Mouse (Mus musculus) small intestine, adult 2 months (tissue): ENCODE measurements around the gene Ccdc34. TPM values are rescaled to one million over a fixed set of nuclear protein-coding genes. Genes with fewer than 3 reads are reported as not detected.

Source experiments
- H3K27ac ChIP-seq: fragments of 200-500 bp; 2 replicates; pipeline ENCODE4 v1.5.1; 2012; ENCODE audit warnings: low read depth, low read length, control low read depth, inconsistent platforms; ENCODE audit not compliant: insufficient read depth
- H3K27me3 ChIP-seq: fragments of 200-500 bp; 2 replicates; pipeline ENCODE4 v1.6.1; 2012; ENCODE audit warnings: mild to moderate bottlenecking, moderate library complexity, low read length, inconsistent platforms; ENCODE audit not compliant: control insufficient read depth, insufficient read depth
- H3K36me3 ChIP-seq: fragments of 200-500 bp; 2 replicates; pipeline ENCODE4 v1.6.1; 2012; ENCODE audit warnings: mild to moderate bottlenecking, low read length, control low read depth, inconsistent platforms; ENCODE audit not compliant: control insufficient read depth, insufficient read depth
- H3K4me1 ChIP-seq: fragments of 200-500 bp; 2 replicates; pipeline ENCODE4 v1.6.1; 2012; ENCODE audit warnings: low read length, inconsistent platforms, mixed read lengths; ENCODE audit not compliant: control insufficient read depth, insufficient read depth, insufficient read length
- H3K4me3 ChIP-seq: fragments of 200-500 bp; 2 replicates; pipeline ENCODE4 v1.5.1; 2012; ENCODE audit warnings: low read depth, mild to moderate bottlenecking, control low read depth, inconsistent platforms, low read length, moderate library complexity
- CTCF ChIP-seq: fragments of 200-500 bp; IDR thresholded peaks from 2 replicates; pipeline ENCODE4 v1.5.1; 2012; ENCODE audit warnings: low read depth, mild to moderate bottlenecking, control low read depth, inconsistent platforms, low read length, moderate library complexity, mixed read lengths; ENCODE audit not compliant: insufficient replicate concordance, insufficient read length; ENCODE audit errors: extremely low read depth
- POLR2A ChIP-seq: fragments of 200-500 bp; IDR thresholded peaks from 2 replicates; pipeline ENCODE4 v1.6.1; 2012; ENCODE audit warnings: low read depth, mild to moderate bottlenecking, control low read depth, inconsistent platforms, low read length, moderate library complexity
- whole genome bisulfite sequencing: fragments of 180-500 bp; shearing (Covaris S2); methylation state at CpG from one replicate; pipeline ENCODE4 v1.1.7; 2018; 5-methylcytosine and 5-hydroxymethylcytosine counted together
- polyA plus RNA-seq: library from polyadenylated mRNA; depleted of rRNA; stranded (reverse); fragments of >200 nt; gene quantifications from 2 replicates; pipeline ENCODE4 v1.2.3, GENCODE M21; 2012; rRNA removed

Gene Ccdc34
- polyA plus RNA-seq: 6.2 and 10.2 TPM in 2 replicates

GRCm38 (mm10) chr2:110017616-110018505, at the start of gene Ccdc34:
Gene Ccdc34 (plus strand): TSS chr2:110017817.
- Histone ChIP-seq H3K36me3 (peaks cover 7% of the 10 kb centered on the region), H3K27me3 (no peaks in the 10 kb centered on the region), H3K4me1 (no peaks in the 10 kb centered on the region; the same call in 1 of the 2 replicates), H3K4me3 (peak within 1 kb of the TSS; percentile 95), H3K27ac (0 out of 2 replicates have a peak within 1 kb of the TSS, but pooled peaks have one; percentile 23)
- no peak for TF ChIP-seq CTCF
- peak; percentile 51; the same call in 1 of the 2 replicates for TF ChIP-seq POLR2A
- under 1% methylated on average over 55 of the region's 55 CpGs for WGBS

DNA sequence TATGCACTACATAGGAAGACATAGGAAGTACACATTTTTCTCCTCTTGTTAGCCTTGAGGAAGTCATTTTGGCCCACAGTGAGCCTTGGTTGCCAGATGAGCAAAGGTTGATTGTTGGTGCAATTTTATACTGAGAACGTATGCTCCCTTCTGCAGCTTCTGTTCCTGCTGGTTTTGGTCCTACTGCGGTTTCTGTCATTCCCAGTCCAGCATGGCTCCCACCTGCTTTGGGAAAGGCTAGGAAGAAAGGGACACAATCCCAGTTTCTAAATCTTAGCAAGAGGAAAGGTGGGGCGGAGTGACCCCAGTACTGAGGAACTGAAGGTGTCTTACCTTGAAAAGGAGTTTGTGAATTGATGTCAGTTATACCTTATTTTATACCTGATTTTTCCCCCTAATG, 48.2 kb upstream of the Ccdc34 start:
- TF ChIP-seq POLR2A (no peak), CTCF (no peak)
- 44% methylated on average over 3 of the region's 3 CpGs for WGBS
- H3K4me1 ChIP-seq: peaks cover 8% of the 10 kb centered on the region; the same call in 1 of the 2 replicates
- peak overlapping the region; percentile 23 for H3K27ac ChIP-seq
- 0 out of 2 replicates have a peak, but pooled peaks cover 3% of the 10 kb centered on the region for H3K36me3 ChIP-seq
- no peaks in the 10 kb centered on the region for H3K27me3 ChIP-seq
- H3K4me3 ChIP-seq: no peak overlapping the region

DNA sequence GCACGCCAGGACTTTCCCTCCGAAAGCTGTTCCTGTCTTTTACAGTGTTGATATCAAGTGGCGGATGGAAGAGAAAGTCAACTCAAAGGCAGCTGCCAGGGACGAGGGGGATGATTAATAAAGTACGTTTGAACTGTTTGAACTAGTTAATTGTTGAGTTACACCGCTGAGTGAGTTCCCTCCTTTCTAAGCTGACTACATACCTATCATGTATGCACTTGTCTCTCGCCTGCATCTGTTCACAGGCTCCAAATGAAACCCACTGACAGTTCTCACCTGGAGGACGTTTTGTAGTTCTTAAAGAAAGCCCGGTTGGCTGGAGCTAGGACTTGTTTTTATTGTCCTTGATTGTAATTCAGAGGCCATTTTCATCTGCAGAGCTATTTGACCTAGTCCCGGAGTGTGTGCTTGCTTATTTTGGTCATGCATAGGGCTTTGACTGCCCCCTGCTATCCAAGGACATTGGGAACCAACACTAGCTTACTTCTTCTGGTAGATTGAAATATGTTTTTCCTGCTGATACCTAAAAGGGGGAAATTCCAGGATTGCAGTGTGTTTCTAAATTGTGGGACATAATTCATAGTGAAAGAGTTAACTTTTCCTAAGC, 47.6 kb upstream of the Ccdc34 start:
- peaks cover 4% of the 10 kb centered on the region; the same call in 1 of the 2 replicates for H3K36me3 ChIP-seq
- H3K27ac ChIP-seq: no peak overlapping the region
- no peak overlapping the region for H3K4me3 ChIP-seq
- 28% methylated on average over 10 of the region's 10 CpGs for WGBS
- H3K27me3 ChIP-seq: no peaks in the 10 kb centered on the region
- no peak for TF ChIP-seq POLR2A
- no peak for TF ChIP-seq CTCF
- H3K4me1 ChIP-seq: peaks cover 8% of the 10 kb centered on the region; the same call in 1 of the 2 replicates

GRCm38 (mm10) chr2:109970744-109971410, 46.7 kb upstream of the Ccdc34 start:
- peaks cover 10% of the 10 kb centered on the region for H3K36me3 ChIP-seq
- no peak overlapping the region for H3K4me3 ChIP-seq
- H3K27ac ChIP-seq: no peak overlapping the region
- H3K4me1 ChIP-seq: peaks cover 8% of the 10 kb centered on the region; the same call in 1 of the 2 replicates
- TF ChIP-seq POLR2A: no peak
- no peak for TF ChIP-seq CTCF
- 62% methylated on average over 8 of the region's 8 CpGs for WGBS
- no peaks in the 10 kb centered on the region for H3K27me3 ChIP-seq

DNA sequence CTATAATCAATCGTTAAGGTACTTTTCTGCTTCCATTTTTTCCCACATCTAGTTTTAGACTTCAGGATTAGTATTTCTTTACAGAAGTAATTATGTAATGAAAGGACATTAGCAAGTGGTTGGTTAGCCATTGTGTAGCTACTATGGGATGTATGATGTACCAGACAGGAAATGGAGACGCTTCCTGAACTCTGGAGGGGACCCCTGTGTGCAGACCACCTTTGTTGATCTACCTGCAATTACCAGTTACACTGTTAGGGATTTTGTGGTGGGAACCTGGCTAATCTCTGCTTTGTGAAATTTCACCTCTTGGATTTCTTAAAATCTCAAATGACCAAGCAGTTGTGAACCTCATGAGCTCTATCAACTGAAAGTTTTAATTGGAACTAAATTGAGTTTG, 45.3 kb upstream of the Ccdc34 start:
- 90% methylated on average over 2 of the region's 2 CpGs for WGBS
- H3K4me1 ChIP-seq: peaks cover 8% of the 10 kb centered on the region; the same call in 1 of the 2 replicates
- TF ChIP-seq POLR2A (no peak), CTCF (no peak)
- peaks cover 16% of the 10 kb centered on the region for H3K36me3 ChIP-seq
- H3K27ac ChIP-seq: no peak overlapping the region
- no peak overlapping the region for H3K4me3 ChIP-seq
- no peaks in the 10 kb centered on the region for H3K27me3 ChIP-seq

- Histone ChIP-seq H3K4me3 (no peak overlapping the region), H3K36me3 (peaks cover 17% of the 10 kb centered on the region), H3K4me1 (peaks cover 8% of the 10 kb centered on the region; the same call in 1 of the 2 replicates), H3K27me3 (no peaks in the 10 kb centered on the region), H3K27ac (no peak overlapping the region)
- no peak for TF ChIP-seq POLR2A
- TF ChIP-seq CTCF: no peak
- WGBS: 61% methylated on average over 7 of the region's 7 CpGs
Observed at GRCm38 (mm10) chr2:109972922-109973321, 44.7 kb upstream of the Ccdc34 start.

GRCm38 (mm10) chr2:109974807-109975206, 42.8 kb upstream of the Ccdc34 start:
- H3K27ac ChIP-seq: no peak overlapping the region
- TF ChIP-seq CTCF (no peak), POLR2A (no peak)
- peaks cover 2% of the 10 kb centered on the region; the same call in 1 of the 2 replicates for H3K4me1 ChIP-seq
- WGBS: 84% methylated on average over 7 of the region's 7 CpGs
- H3K27me3 ChIP-seq: no peaks in the 10 kb centered on the region
- H3K4me3 ChIP-seq: no peak overlapping the region
- H3K36me3 ChIP-seq: peaks cover 17% of the 10 kb centered on the region
